ENCODE assay signal across 23 mouse cellular contexts in the genomic region with DNA sequence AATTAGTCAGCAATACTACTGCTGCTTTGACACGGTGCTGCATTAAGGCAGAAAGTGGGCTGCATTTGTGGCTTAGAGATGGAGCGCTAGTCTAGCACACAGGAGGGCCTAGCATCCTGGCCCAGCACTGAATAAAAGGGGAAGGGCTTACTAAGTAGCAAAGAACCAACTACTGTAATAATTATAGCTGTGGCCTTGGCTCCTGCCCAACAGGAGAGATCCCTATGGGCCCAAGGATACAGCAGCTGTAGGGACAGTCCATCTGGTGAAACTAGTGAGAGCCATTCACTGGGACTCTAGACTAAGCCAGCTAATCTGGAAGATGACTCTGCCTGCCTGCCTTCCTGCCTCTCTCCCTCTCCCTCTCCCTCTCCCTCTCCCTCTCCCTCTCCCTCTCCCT. TPM values are rescaled to one million over a fixed set of nuclear protein-coding genes. Genes with fewer than 3 reads are reported as not detected.
DNase-seq lines count a peak whose midpoint lies in the region.
"Had no signal": no experiment of that assay in that cellular context is flagged by ENCODE, and none has a peak within 500 bp of the region (broad histone marks: within the 10 kb centered on the region; RNA-seq: fewer than 3 reads in every experiment).

No protein-coding gene starts in this region.

- peaks cover 9% of the 10 kb centered on the region; the same call in 1 of the 2 replicates for H3K27me3 ChIP-seq in heart, embryonic 10.5 days (ENCODE audit: insufficient read depth, poor library complexity, severe bottlenecking)
- H3K27me3 ChIP-seq: embryonic facial prominence, embryonic 13.5 days; intestine, embryonic 15.5 days; midbrain, embryonic 12.5 days had no signal

- H3K27ac ChIP-seq in heart, embryonic 10.5 days, result no peak overlapping the region
- H3K27ac ChIP-seq: embryonic facial prominence, embryonic 13.5 days; forebrain, embryonic 10.5 days; intestine, embryonic 15.5 days; midbrain, embryonic 12.5 days had no signal

- WGBS in heart, embryonic 10.5 days, result 85% methylated on average over 2 of the region's 2 CpGs

- no peaks in the 10 kb centered on the region for H3K4me1 ChIP-seq in heart, embryonic 10.5 days
- H3K4me1 ChIP-seq: embryonic facial prominence, embryonic 13.5 days; intestine, embryonic 15.5 days had no signal

- H3K36me3 ChIP-seq in heart, embryonic 10.5 days, result no peaks in the 10 kb centered on the region
- H3K36me3 ChIP-seq: embryonic facial prominence, embryonic 13.5 days; forebrain, embryonic 10.5 days; G1E; intestine, embryonic 15.5 days; midbrain, embryonic 12.5 days had no signal

- no peak overlapping the region for H3K4me3 ChIP-seq in heart, embryonic 10.5 days
- H3K4me3 ChIP-seq: embryonic facial prominence, embryonic 13.5 days; forebrain, embryonic 10.5 days; intestine, embryonic 15.5 days; midbrain, embryonic 12.5 days had no signal

- H3K9me3 ChIP-seq in heart, embryonic 10.5 days, result no peaks in the 10 kb centered on the region
- H3K9me3 ChIP-seq: embryonic facial prominence, embryonic 13.5 days; forebrain, embryonic 10.5 days; G1E; intestine, embryonic 15.5 days; midbrain, embryonic 12.5 days had no signal

- peak; percentile 47 to 52 for DNase-seq in cerebellum, postnatal 14 days
- no peak for DNase-seq in cerebellum, adult 11 months
- peak; percentile 51 for DNase-seq in heart, postnatal 4 days
- DNase-seq in heart, embryonic 10.5 days (ENCODE audit: low spot score), result no peak
- peak; percentile 71 for DNase-seq in retina, postnatal 1 day
- no peak for DNase-seq in retina, embryonic 14.5 days (ENCODE audit: low spot score)
- no peak for DNase-seq in spleen, postnatal 36 days (ENCODE audit: low spot score in 2 of 2)
- DNase-seq: kidney, postnatal 14 days; lung, postnatal 36 days; right cerebral cortex, postnatal 4 days; thymus, adult 18-20 months had no signal

RNA-seq across cellular contexts. Expression of gene Slc22a12, which starts 23.6 kb away (rescaled TPM):
- total RNA-seq in heart, postnatal 4 days (2021), result not detected
- not detected in 2 replicates for polyA plus RNA-seq in heart, embryonic 10.5 days (2016; fragmentation: Nextera tagmentation; extraction: Ambion mirVana)
- total RNA-seq: common myeloid progenitor, adult 5-6 weeks; G1E; granulocyte monocyte progenitor cell, adult 5-6 weeks; hematopoietic stem cell, adult 5-6 weeks had no signal
- polyA plus RNA-seq: embryonic facial prominence, embryonic 13.5 days; forebrain, embryonic 10.5 days; G1E; limb, embryonic 14.5 days; liver, embryonic 16.5 days; midbrain, embryonic 12.5 days; neural tube, embryonic 11.5 days; urinary bladder, adult 2 months had no signal

Comparison
In these comparisons a context has a peak if more than half of its experiments do, and no peak if none do; other contexts are left out.
1. DNase-seq: peak in cerebellum, postnatal 14 days (2 of 2), heart, postnatal 4 days (single experiment) and retina, postnatal 1 day (single experiment); none in cerebellum, adult 11 months (single experiment), heart, embryonic 10.5 days (single experiment), retina, embryonic 14.5 days (single experiment) and spleen, postnatal 36 days (0 of 2).